Mouse (Mus musculus): Measurements from ENCODE around the gene Slc22a12. TPM values are rescaled to one million over a fixed set of nuclear protein-coding genes. Genes with fewer than 3 reads are reported as not detected.

Gene Slc22a12
- polyA plus RNA-seq (2012; rRNA removed): 0.32 TPM in 1 of 2 replicates, not detected in the other

GRCm38 (mm10) chr19:6542367-6543034 lies at the start of gene Slc22a12:
Gene Slc22a12, minus strand, starts transcription at chr19:6543032.

Other genes with a start within 250 kb of the Slc22a12 start
- 22.0 and 23.7 TPM in 2 replicates for gene Cdc42bpg, start 236.6 kb downstream of the Slc22a12 start, polyA plus RNA-seq (2012; rRNA removed)
- 91.9 and 113 TPM in 2 replicates for gene Men1, start 208.1 kb downstream of the Slc22a12 start, polyA plus RNA-seq (2012; rRNA removed)
- gene Map4k2, start 201.9 kb downstream of the Slc22a12 start, polyA plus RNA-seq (2012; rRNA removed): 169 and 208 TPM in 2 replicates
- 206 and 238 TPM in 2 replicates for gene Sf1, start 179.3 kb downstream of the Slc22a12 start, polyA plus RNA-seq (2012; rRNA removed)
- 19.9 and 23.9 TPM in 2 replicates for gene Pygm, start 158.6 kb downstream of the Slc22a12 start, polyA plus RNA-seq (2012; rRNA removed)
- gene Rasgrp2, start 143.7 kb downstream of the Slc22a12 start, polyA plus RNA-seq (2012; rRNA removed): 86.4 and 103 TPM in 2 replicates
- gene Nrxn2, start 124.3 kb downstream of the Slc22a12 start, polyA plus RNA-seq (2012; rRNA removed): 5.9 and 11.2 TPM in 2 replicates

Measured in ovary, adult 2 months (tissue).